12 mouse cellular contexts compared by ENCODE assay signal in the genomic region with DNA sequence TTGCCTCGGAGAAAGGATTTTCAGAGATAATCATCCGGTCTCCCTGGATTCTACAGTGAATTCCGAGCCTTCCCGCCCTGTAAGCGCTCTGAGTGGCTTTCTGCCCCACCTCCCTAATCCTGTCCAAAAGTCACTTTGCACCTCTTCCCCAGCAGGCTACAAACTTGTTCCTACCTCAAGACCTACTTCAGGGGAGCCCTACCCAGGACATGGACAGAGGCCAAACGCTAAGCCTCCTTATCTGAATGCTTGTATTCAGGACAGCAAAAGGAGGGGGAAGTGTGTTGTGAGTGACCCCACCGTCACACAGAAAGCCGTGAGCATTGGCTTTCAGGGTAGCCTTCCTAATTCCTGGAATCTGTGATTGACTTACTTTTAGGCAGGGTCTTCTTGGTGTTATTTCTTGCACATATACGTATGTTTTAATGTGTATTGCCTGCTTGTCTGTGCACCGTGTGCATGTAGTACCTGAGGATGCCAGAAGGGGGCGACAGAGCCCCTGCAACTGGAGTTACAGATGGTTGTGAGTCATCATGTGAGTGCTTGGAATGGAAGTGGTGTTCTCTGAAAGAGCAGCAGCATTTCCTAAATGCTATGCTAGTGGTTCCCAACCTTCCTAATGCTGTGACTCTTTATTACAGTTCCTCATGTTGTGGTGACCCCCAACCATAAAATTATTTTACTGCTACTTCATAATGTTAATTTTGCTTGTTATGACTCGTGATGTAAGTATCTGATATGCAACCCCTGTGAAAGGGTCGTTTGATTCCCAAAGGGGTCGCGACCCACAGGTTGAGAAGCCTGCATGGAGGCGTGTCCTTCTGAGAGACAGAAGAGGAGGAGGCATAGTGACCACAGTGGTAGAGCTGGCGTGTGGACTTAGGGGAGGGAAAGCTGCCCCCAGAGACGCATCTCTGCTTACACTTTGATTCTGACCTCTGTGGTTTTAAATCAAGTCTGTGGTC. TPM values are rescaled to one million over a fixed set of nuclear protein-coding genes. Genes with fewer than 3 reads are reported as not detected.
A peak's percentile ranks its signal among the peaks of the same experiment; 100 is the strongest.
DNase-seq lines count a peak whose midpoint lies in the region; TF ChIP-seq lines count a peak whose summit lies in the region.
"Had no signal": no experiment of that assay in that cellular context is flagged by ENCODE, and none has a peak within 500 bp of the region (broad histone marks: within the 10 kb centered on the region; RNA-seq: fewer than 3 reads in every experiment).

No protein-coding gene starts in this region.

- no peaks in the 10 kb centered on the region for H3K9me3 ChIP-seq in ES-Bruce4 (replicated peaks; ENCODE audit: control insufficient read depth, insufficient read depth, low read length, poor library complexity, severe bottlenecking)
- H3K9me3 ChIP-seq: embryonic facial prominence, embryonic 15.5 days had no signal

- TF ChIP-seq EP300 in ES-Bruce4 (IDR thresholded peaks at IDR 0.05; ENCODE audit: insufficient read depth, low read depth, low read length), result no peak

- TF ChIP-seq CTCF in layer of hippocampus, adult 2 months (conservative IDR thresholded peaks at IDR 0.05), result peak; percentile 73
- peak; percentile 66 for TF ChIP-seq CTCF in ES-Bruce4 (IDR thresholded peaks at IDR 0.05; ENCODE audit: low read depth, low read length)
- TF ChIP-seq CTCF in bone marrow, adult 2 months (IDR thresholded peaks at IDR 0.05; ENCODE audit: control insufficient read depth, insufficient read depth, low read length), result peak; percentile 62

- WGBS in bone marrow, adult 2 months, result 78% methylated on average over 18 of the region's 18 CpGs

- no peaks in the 10 kb centered on the region for H3K27me3 ChIP-seq in ES-Bruce4 (ENCODE audit: control insufficient read depth, insufficient read depth, low read length, poor library complexity, severe bottlenecking)

- H3K36me3 ChIP-seq in ES-Bruce4 (ENCODE audit: control insufficient read depth, insufficient read depth, low read length, poor library complexity, severe bottlenecking), result no peaks in the 10 kb centered on the region
- H3K36me3 ChIP-seq: embryonic facial prominence, embryonic 15.5 days; heart, embryonic 12.5 days had no signal

- TF ChIP-seq POLR2A in ES-Bruce4 (IDR thresholded peaks at IDR 0.05; ENCODE audit: insufficient read depth, low read length), result no peak
- TF ChIP-seq POLR2A in bone marrow, adult 2 months (IDR thresholded peaks at IDR 0.05; ENCODE audit: borderline replicate concordance, control insufficient read depth, low read depth, low read length), result no peak

- H3K4me3 ChIP-seq in layer of hippocampus, adult 2 months, result no peak overlapping the region
- no peak overlapping the region for H3K4me3 ChIP-seq in ES-Bruce4 (ENCODE audit: low read depth, low read length)
- H3K4me3 ChIP-seq in bone marrow, adult 2 months (replicated peaks; ENCODE audit: control insufficient read depth, low read depth, low read length), result no peak overlapping the region
- H3K4me3 ChIP-seq: embryonic facial prominence, embryonic 15.5 days; heart, embryonic 12.5 days had no signal

- no peak overlapping the region for H3K9ac ChIP-seq in ES-Bruce4 (ENCODE audit: low read depth, poor library complexity, severe bottlenecking)
- H3K9ac ChIP-seq: embryonic facial prominence, embryonic 15.5 days; heart, embryonic 12.5 days had no signal

- H3K27ac ChIP-seq in layer of hippocampus, adult 2 months, result no peak overlapping the region
- H3K27ac ChIP-seq in ES-Bruce4 (ENCODE audit: insufficient read depth, low read length), result no peak overlapping the region
- H3K27ac ChIP-seq in bone marrow, adult 2 months (ENCODE audit: control insufficient read depth, insufficient read depth, low read depth, low read length, poor library complexity), result no peak overlapping the region
- H3K27ac ChIP-seq: embryonic facial prominence, embryonic 15.5 days had no signal

- H3K4me1 ChIP-seq in ES-Bruce4 (ENCODE audit: control insufficient read depth, insufficient read depth, low read length), result no peaks in the 10 kb centered on the region
- H3K4me1 ChIP-seq in bone marrow, adult 2 months (ENCODE audit: control insufficient read depth, insufficient read depth, low read length), result no peaks in the 10 kb centered on the region

- no peak for DNase-seq in layer of hippocampus, adult 2 months (ENCODE audit: low spot score in 2 of 2)
- DNase-seq in layer of hippocampus, adult 18-20 months (ENCODE audit: low spot score in 2 of 2), result no peak
- peak; percentile 49 to 59 for DNase-seq in lung, postnatal 4 days
- DNase-seq in right cerebral cortex, postnatal 4 days, result no peak
- DNase-seq in thymus, postnatal 25 days, result no peak
- DNase-seq in right cerebral cortex, postnatal 14 days, result no peak

RNA-seq across cellular contexts. Expression of a gene that starts 6.1 kb away (rescaled TPM):
- total RNA-seq in layer of hippocampus, adult 2 months (2021), result 100 to 1,000 TPM; 309 to 328 TPM
- 100 to 1,000 TPM; 281 to 298 TPM for total RNA-seq in layer of hippocampus, adult 18-20 months (2021)
- 1.1 TPM in 2 replicates for polyA plus RNA-seq in ES-Bruce4 (2011; ENCODE audit: insufficient read depth, insufficient read length, low read depth, missing spikeins)
- polyA plus RNA-seq in bone marrow, adult 2 months (2011; ENCODE audit: insufficient read depth, insufficient read length, low replicate concordance, missing spikeins), result 0.95 TPM in 1 of 2 replicates, not detected in the other
- polyA plus RNA-seq: activated CD4-positive, CD25-positive, alpha-beta regulatory T cell, adult 4 months had no signal

RNA-seq across cellular contexts. Expression of a gene that starts 21.3 kb away (rescaled TPM):
- 10 to 100 TPM; 16.2 to 16.5 TPM for total RNA-seq in layer of hippocampus, adult 2 months (2021)
- total RNA-seq in layer of hippocampus, adult 18-20 months (2021), result 10 to 100 TPM; 33.0 to 33.4 TPM
- polyA plus RNA-seq in ES-Bruce4 (2011; ENCODE audit: insufficient read depth, insufficient read length, low read depth, missing spikeins), result not detected in 2 replicates
- not detected in 2 replicates for polyA plus RNA-seq in bone marrow, adult 2 months (2011; ENCODE audit: insufficient read depth, insufficient read length, low replicate concordance, missing spikeins)
- polyA plus RNA-seq: activated CD4-positive, CD25-positive, alpha-beta regulatory T cell, adult 4 months; intestine, embryonic 14.5 days had no signal

RNA-seq across cellular contexts. Expression of a gene that starts 35.2 kb away (rescaled TPM):
- 1 to 10 TPM; 4.0 to 4.8 TPM for total RNA-seq in layer of hippocampus, adult 2 months (2021)
- 1 to 10 TPM; 3.6 to 4.7 TPM for total RNA-seq in layer of hippocampus, adult 18-20 months (2021)
- 34.5 and 36.0 TPM in 2 replicates for polyA plus RNA-seq in ES-Bruce4 (2011; ENCODE audit: insufficient read depth, insufficient read length, low read depth, missing spikeins)
- polyA plus RNA-seq in bone marrow, adult 2 months (2011; ENCODE audit: insufficient read depth, insufficient read length, low replicate concordance, missing spikeins), result 0.41 and 0.67 TPM in 2 replicates
- polyA plus RNA-seq: activated CD4-positive, CD25-positive, alpha-beta regulatory T cell, adult 4 months had no signal

RNA-seq across cellular contexts. Expression of a gene that starts 36.8 kb away (rescaled TPM):
- 10 to 100 TPM; 15.0 to 16.5 TPM for total RNA-seq in layer of hippocampus, adult 2 months (2021)
- total RNA-seq in layer of hippocampus, adult 18-20 months (2021), result 10 to 100 TPM; 16.3 to 16.5 TPM
- 27.7 and 27.8 TPM in 2 replicates for polyA plus RNA-seq in ES-Bruce4 (2011; ENCODE audit: insufficient read depth, insufficient read length, low read depth, missing spikeins)
- polyA plus RNA-seq in bone marrow, adult 2 months (2011; ENCODE audit: insufficient read depth, insufficient read length, low replicate concordance, missing spikeins), result 36.2 and 40.5 TPM in 2 replicates

RNA-seq across cellular contexts. Expression of a gene that starts 52.2 kb away (rescaled TPM):
- 10 to 100 TPM; 79.2 to 81.8 TPM for total RNA-seq in layer of hippocampus, adult 2 months (2021)
- 10 to 100 TPM; 81.9 to 82.9 TPM for total RNA-seq in layer of hippocampus, adult 18-20 months (2021)
- 63.0 and 67.1 TPM in 2 replicates for polyA plus RNA-seq in ES-Bruce4 (2011; ENCODE audit: insufficient read depth, insufficient read length, low read depth, missing spikeins)
- 17.1 and 54.7 TPM in 2 replicates for polyA plus RNA-seq in bone marrow, adult 2 months (2011; ENCODE audit: insufficient read depth, insufficient read length, low replicate concordance, missing spikeins)

Comparison
In these comparisons a context has a peak if more than half of its experiments do, and no peak if none do; other contexts are left out.
1. DNase-seq: peak in lung, postnatal 4 days (2 of 2); none in layer of hippocampus, adult 2 months (0 of 2), layer of hippocampus, adult 18-20 months (0 of 2), right cerebral cortex, postnatal 4 days (single experiment), thymus, postnatal 25 days (single experiment) and right cerebral cortex, postnatal 14 days (single experiment).
2. Peak in every context shown above with its lines, with median percentiles within 50 percentile points of each other: CTCF ChIP-seq.